ENCODE assay signal across 8 mouse cellular contexts in the genomic region with DNA sequence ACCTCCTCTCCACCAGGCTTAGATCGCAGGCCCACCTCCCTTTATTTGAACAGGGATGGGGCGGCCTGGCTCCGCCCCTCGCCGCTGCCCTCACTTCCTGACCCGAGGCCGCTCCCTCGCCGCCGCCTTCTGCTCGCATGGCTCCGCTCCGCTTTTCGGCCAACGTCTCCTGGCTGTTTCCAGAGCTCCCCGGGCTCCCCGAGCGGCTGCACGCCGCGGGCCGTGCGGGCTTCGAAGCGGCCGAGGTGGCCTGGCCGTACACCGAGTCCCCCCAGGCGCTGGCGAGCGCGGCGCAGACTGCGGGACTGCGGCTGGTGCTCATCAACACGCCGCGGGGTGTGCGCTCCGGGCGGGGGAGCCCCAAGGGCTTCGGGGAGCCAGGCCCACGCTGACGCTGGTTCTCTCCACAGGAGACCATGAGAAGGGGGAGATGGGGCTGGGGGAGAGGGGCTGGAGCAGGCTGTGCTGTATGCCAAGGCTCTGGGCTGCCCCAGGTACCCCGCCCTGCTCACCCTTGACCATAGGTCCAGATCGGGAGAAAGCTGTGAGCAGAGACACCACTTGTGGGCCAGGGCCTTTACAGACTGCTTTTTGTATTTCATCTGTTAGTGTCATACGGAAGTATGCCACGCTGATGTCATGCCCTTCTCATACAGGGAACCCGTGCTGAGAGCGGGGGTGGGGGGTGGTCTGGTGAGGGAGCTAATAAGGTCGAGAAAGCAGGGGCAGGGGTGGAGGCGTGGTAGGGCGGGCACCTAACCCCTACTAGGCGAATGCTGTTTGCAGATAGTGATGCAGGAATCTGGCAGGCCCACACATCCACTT. TPM values are rescaled to one million over a fixed set of nuclear protein-coding genes. Genes with fewer than 3 reads are reported as not detected.
DNase-seq lines count a peak whose midpoint lies in the region; ATAC-seq lines count a peak whose summit lies in the region.

No protein-coding gene starts in this region.

- WGBS in intestine, embryonic 14.5 days, result 1% methylated on average over 54 of the region's 54 CpGs
- under 1% methylated on average over 54 of the region's 54 CpGs for WGBS in limb, embryonic 10.5 days
- WGBS in midbrain, embryonic 10.5 days, result under 1% methylated on average over 54 of the region's 54 CpGs

- peak overlapping the region; percentile 82 for H3K9ac ChIP-seq in intestine, embryonic 14.5 days (ENCODE audit: low read length)

- no peaks in the 10 kb centered on the region for H3K9me3 ChIP-seq in intestine, embryonic 14.5 days (ENCODE audit: control insufficient read depth, low read length)
- H3K9me3 ChIP-seq in limb, embryonic 10.5 days (replicated peaks), result no peaks in the 10 kb centered on the region
- H3K9me3 ChIP-seq in midbrain, embryonic 10.5 days (replicated peaks), result no peaks in the 10 kb centered on the region

- peak overlapping the region; percentile 90 for H3K27ac ChIP-seq in intestine, embryonic 14.5 days (ENCODE audit: low read depth)
- peak overlapping the region; percentile 97 for H3K27ac ChIP-seq in limb, embryonic 10.5 days
- H3K27ac ChIP-seq in midbrain, embryonic 10.5 days (replicated peaks), result peak overlapping the region; percentile 93

- ATAC-seq in intestine, embryonic 14.5 days (replicated peaks; ENCODE audit: low FRiP score, low TSS enrichment, low read depth), result peak; percentile 87

- H3K4me3 ChIP-seq in intestine, embryonic 14.5 days (ENCODE audit: low read depth, low read length), result peak overlapping the region; percentile 76
- H3K4me3 ChIP-seq in limb, embryonic 10.5 days, result peak overlapping the region; percentile 80
- H3K4me3 ChIP-seq in midbrain, embryonic 10.5 days, result peak overlapping the region; percentile 76

- H3K4me1 ChIP-seq in intestine, embryonic 14.5 days (replicated peaks; ENCODE audit: control insufficient read depth, insufficient read depth, low read length), result peaks cover 10% of the 10 kb centered on the region; the same call in 1 of the 2 replicates
- H3K4me1 ChIP-seq in limb, embryonic 10.5 days, result peaks cover 25% of the 10 kb centered on the region
- peaks cover 20% of the 10 kb centered on the region for H3K4me1 ChIP-seq in midbrain, embryonic 10.5 days

- H3K27me3 ChIP-seq in intestine, embryonic 14.5 days (replicated peaks; ENCODE audit: control insufficient read depth, insufficient read depth, low read length), result no peaks in the 10 kb centered on the region
- no peaks in the 10 kb centered on the region for H3K27me3 ChIP-seq in limb, embryonic 10.5 days (ENCODE audit: low read depth, poor library complexity, severe bottlenecking)
- no peaks in the 10 kb centered on the region; the same call in 1 of the 2 replicates for H3K27me3 ChIP-seq in midbrain, embryonic 10.5 days (ENCODE audit: low read depth, poor library complexity, severe bottlenecking)

- peak overlapping the region; percentile 91 for H3K4me2 ChIP-seq in intestine, embryonic 14.5 days (ENCODE audit: low read length)

- peaks cover 34% of the 10 kb centered on the region for H3K36me3 ChIP-seq in intestine, embryonic 14.5 days (ENCODE audit: control insufficient read depth, insufficient read depth, low read length)
- peaks cover 38% of the 10 kb centered on the region for H3K36me3 ChIP-seq in limb, embryonic 10.5 days
- peaks cover 39% of the 10 kb centered on the region for H3K36me3 ChIP-seq in midbrain, embryonic 10.5 days

- intact Hi-C loops in gastrocnemius, postnatal 36 days (cut with DNase I), result no loop called here

- peak; percentile 59 for DNase-seq in layer of hippocampus, adult 11-12 months (ENCODE audit: low spot score)
- no peak for DNase-seq in layer of hippocampus, adult 9-10 months (ENCODE audit: low spot score)
- peak; percentile 89 for DNase-seq in embryo, embryonic 11 days
- peak; percentile 64 to 70 for DNase-seq in gastrocnemius, postnatal 36 days
- DNase-seq in intestine, embryonic 14.5 days (ENCODE audit: low spot score), result peak; percentile 88
- peak; percentile 87 for DNase-seq in limb, embryonic 10.5 days (ENCODE audit: low spot score)
- peak; percentile 84 for DNase-seq in midbrain, embryonic 10.5 days (ENCODE audit: low spot score)
- peak; percentile 63 for DNase-seq in right cerebral cortex, postnatal 4 days

RNA-seq across cellular contexts. Expression of a gene that starts 49.0 kb away (rescaled TPM):
- 1 to 10 TPM; 5.7 to 6.5 TPM for total RNA-seq in gastrocnemius, postnatal 36 days (2021)
- 12.1 and 13.2 TPM in 2 replicates for polyA plus RNA-seq in intestine, embryonic 14.5 days (2014; fragmentation: Nextera tagmentation; extraction: Ambion mirVana)
- 8.4 and 11.4 TPM in 2 replicates for polyA plus RNA-seq in limb, embryonic 10.5 days (2016; fragmentation: Nextera tagmentation; extraction: Ambion mirVana)
- polyA plus RNA-seq in midbrain, embryonic 10.5 days (2016; fragmentation: Nextera tagmentation; extraction: Ambion mirVana), result 6.4 and 9.1 TPM in 2 replicates

RNA-seq across cellular contexts. Expression of a gene that starts 49.0 kb away (rescaled TPM):
- total RNA-seq in gastrocnemius, postnatal 36 days (2021), result 10 to 100 TPM; 36.3 to 37.8 TPM
- 106 and 109 TPM in 2 replicates for polyA plus RNA-seq in intestine, embryonic 14.5 days (2014; fragmentation: Nextera tagmentation; extraction: Ambion mirVana)
- polyA plus RNA-seq in limb, embryonic 10.5 days (2016; fragmentation: Nextera tagmentation; extraction: Ambion mirVana), result 141 and 147 TPM in 2 replicates
- polyA plus RNA-seq in midbrain, embryonic 10.5 days (2016; fragmentation: Nextera tagmentation; extraction: Ambion mirVana), result 160 and 170 TPM in 2 replicates
